Mouse (Mus musculus) 416B (cell line): ENCODE data around the gene Rbbp8nl.
A peak's percentile ranks its signal among the peaks of the same experiment; 100 is the strongest.
"Not testable (repeated sequence)": the region's sequence is repeated elsewhere in the genome, so short reads cannot be mapped to it uniquely, and the experiment has no call there.

Experiments
- DNase-seq: peaks from one replicate; pipeline ENCODE4 v3.0.0; 2011; ENCODE audit warnings: low read depth

The Rbbp8nl gene

DNA sequence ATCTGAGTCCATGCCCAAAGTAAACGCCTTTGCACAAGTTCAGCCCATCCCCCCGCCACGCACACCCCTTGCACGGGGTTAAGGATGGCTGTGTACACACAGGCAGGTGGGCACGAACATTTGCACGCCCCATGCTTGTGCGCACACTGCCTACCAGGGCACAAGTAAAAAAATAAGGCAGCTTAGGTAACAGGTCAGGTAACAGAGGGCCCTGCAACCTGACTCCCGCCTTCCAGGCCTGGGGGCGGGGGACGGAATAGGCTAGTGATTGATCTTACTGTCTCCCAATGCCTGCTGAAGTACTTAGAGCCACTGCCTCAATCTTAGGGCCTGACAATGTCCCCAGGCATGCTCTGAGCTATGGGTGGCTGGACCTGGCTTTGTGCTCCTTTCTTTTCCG lies 713 bp downstream of the Rbbp8nl start:
- DNase-seq = no peak

DNA sequence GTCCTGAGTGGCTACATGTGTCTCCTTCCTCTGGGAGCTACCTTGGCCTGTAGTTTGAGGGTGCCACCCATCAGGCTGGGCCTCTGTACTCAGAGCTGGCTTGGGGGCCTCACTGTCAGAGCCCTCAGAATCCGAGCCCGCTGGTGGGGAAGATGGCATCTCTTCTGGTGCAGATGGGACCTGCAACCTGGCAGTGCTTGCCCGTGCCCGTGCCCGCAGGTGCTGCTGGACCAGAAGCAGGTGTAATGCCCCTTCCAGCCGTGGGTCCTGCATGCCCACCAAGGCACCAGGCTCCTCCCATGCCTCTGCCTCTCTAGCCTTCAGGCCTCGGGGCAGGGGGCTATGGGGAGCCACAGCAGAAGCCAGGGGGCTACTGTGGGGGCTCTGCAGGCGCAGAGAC lies 10.4 kb downstream of the Rbbp8nl start:
- no peak for DNase-seq

DNA sequence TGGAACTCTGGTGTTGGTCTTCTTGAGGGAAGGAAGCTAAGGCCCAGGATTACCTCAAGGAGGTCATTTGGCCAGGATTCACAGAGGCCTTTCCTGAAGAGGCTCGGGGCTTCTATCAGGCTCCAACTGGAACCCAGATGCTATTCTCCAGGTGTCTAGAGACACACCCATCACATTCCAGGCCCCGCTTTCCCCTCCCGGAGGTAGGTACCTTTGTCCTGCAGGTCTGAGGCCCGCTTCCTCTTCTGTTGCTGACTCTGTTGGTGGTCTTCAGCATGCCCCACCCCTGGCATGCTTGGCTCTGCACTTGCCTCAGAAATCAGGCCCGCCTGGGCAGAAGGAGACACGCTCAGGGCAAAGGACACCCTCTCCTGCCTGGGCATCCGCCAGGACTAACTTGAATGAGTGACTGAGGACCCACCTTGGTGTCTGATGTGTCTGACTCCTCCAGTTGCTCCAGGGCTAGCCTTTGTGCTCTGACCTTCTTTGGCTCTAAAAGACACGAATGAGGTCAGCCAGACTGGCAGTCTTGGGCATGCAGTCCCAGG lies 11.8 kb downstream of the Rbbp8nl start:
- DNase-seq = no peak

DNA sequence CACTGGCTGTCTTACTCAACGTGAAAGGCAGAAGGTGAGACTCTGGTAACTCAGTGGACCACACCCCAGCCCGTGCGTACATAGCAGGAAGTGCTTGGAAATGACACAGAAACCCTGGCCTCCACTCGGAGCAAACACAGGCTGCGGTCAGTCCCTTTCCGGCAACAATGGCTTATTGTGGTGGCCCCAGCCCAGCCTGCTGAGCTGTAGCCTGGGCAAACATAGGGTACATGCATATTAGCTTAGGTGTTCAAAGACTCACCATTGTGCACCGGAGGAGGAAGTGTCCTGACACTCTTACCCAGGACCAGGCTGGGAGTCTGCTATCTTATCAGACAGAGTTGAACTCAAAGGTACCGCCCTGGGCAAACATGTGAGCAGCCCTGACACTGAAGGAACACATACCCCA lies 12.8 kb downstream of the Rbbp8nl start:
- DNase-seq = peak; percentile 90

DNA sequence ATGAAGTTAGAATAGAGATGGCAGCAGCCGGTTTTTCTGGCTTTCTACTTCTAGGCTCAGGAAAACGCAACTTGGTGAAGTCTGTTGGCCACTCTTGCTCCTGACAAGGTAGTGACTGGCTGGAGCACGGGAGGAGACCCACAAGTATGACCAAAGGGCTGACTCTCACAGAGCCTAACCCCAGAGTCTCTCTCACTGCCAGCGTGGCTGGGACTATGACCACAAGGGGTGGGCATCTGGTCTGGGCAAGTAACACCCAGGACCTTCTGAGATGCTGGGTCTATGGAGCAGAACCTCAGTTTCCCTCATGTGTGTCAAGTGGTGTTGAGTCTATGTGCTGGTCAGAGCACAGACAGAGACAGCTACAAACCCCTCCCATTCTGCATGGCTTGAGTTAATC lies 13.3 kb downstream of the Rbbp8nl start:
- no peak for DNase-seq

DNA sequence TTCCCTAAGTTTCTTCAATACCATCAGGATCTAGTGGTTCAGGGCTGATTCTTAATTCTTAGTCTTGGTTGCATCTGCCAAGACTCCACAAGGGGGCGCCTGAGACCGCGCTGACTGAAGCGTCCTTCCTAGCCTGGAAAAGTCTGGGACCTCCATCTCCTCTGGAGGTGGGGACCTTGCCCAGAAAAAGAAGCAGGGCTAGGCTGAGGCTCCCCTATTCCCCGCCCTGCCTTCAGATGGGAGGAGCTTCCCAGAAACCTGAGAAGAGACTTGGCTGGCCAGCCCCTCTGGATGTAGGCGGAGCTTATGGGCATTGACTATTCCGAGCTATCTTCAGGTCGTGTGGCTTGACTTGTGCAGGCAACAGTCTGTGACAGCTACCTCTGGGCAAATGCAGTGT lies 13.8 kb downstream of the Rbbp8nl start:
- DNase-seq = peak; percentile 98

DNA sequence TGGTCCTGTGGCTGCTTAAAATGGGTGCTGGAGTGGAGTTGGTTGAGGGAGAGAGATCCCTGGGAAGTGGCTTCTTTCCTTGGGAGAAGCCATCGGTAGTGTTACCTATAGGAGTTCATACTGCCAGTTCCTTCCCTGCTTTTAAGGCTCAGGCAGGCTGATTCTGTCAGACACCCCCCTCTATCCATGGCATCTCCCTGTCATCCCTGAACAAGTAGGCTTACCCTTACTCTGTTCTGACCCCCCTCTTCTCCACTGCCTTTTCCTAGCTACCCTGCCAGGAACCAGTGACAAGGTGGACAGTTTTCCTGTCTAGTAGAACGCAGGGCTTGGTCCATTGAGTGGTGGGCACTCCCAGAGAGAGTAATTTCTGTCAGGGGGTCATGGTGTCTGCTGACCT lies 15.2 kb downstream of the Rbbp8nl start:
- no peak for DNase-seq

DNA sequence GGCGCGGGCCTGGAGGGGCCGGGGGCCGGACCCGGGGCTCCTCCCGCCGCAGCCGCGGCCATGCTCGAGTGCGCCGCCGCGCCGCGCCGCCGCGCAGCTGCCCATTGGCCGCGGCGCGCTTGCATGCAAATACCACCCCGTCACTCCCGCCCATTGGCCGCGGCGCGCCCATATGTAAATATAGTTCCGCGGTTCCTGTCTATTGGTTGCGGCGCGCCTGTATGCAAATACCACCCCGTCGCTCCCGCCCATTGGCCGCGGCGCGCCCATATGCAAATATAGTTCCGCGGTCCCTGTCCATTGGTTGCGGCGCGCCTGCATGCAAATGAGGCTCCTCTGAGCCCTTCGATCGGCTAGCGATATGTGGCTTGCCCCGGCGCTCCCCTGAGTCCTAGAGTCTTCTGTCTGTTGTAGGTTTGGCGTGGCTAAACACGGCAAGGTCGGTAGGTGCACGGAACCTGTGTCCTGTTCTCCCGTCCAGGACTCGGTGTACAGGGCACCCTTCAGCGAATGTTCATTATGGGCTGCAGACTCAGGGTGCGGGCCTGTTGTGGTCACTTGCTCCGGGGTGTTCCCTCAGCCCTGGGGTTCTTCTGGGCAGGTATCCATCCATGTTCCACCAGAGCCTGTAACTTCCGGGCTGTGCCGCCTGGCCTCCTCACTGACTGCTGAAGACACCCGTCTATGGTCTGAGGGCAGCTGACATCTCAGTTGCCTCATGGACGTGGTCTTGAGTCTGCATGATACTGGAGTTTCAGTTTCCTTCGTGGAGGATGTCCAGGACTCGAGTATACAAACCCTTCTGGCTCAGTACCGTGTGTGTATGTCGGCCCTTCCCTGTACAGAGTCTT lies 16.1 kb downstream of the Rbbp8nl start, which contains the start of gene Cables2:
Gene Cables2, minus strand, starts transcription at position 103 of the 851 bp plus-strand sequence.
- peak; percentile 99 for DNase-seq

DNA sequence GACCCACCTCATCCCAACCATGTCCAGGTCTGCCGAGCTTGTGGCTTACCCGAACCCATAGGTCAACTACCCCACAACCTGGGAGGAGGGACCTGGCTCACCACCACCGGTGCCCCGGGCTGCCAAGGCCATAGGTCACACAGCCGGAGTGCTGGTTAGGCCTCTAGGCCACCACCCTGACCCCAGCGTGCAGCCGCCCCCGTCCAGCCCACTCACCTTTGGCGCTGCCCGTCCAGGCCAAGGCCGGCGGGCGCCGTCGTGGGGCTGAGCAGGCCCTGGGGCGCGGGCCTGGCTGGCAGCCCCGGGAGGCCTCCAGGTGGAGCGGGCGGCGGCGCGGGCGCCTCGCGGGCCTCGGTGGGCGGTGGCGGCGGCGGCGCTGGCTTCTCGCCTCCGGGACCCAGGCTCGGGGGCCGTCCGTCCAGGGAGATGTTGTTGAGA lies 16.8 kb downstream of the Rbbp8nl start:
- no peak for DNase-seq

DNA sequence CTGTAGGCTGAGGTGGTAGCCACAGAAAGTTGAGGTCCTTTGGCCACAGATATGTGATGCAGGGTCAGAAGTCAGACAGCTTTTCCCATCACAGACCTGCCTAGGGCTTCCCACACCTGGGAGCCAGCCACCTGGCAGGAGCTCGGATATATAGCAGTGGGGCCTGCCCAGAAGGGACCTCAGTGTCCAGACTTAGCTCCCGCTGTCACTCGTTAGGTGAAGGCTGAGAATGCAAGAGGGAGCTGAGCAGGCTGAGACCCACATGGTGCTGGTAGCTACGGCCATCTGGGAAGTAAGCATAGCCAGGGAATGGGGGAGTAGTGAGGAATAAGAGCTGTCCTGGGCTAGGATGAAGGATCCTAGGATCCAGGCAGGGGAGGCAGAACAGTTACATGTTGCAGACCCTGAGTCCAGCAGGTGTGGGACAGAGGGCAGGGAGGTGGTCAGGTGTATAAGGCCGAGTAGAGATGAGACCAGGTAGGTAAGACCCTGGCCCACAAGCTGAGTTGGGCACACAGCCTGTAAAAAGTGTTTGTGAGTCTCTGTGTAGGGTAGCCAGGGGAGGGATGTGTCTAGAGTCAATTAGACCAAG lies 17.8 kb downstream of the Rbbp8nl start:
- no peak for DNase-seq

DNA sequence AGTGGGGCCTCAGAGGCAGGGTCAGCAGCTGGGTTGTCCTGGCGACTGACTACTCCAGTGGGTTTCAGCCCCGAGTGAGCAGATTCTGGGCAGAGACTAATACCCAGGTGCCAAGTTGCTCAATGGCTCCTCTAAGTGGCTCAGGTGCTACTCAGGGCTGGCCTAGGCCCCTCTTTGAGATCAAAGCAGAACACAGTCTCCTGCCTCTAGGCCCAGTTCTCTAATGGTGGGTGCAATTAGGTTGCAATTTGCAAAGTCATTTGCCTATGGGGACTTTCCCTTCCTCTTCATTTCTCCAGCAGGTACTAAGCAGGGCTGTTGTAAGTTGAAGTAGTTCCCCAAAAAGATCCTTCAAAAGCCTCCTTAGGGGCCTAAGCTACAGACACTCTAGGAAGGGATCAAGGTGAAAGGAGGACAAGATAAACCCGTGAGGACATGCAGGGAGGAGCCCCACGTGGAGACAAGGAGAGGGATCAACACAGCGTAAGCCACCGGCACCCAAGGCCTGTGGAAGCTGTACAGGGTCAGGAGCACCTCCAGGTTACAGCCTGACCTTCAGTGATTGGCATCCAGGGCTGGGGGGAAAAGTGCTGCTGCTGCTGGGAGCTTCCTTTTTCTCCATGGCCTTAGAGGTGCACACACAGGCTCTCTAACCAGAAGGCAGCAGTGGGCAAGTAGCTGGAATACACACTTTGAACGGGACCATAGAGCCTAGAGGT lies 19.0 kb downstream of the Rbbp8nl start:
- DNase-seq = no peak

DNA sequence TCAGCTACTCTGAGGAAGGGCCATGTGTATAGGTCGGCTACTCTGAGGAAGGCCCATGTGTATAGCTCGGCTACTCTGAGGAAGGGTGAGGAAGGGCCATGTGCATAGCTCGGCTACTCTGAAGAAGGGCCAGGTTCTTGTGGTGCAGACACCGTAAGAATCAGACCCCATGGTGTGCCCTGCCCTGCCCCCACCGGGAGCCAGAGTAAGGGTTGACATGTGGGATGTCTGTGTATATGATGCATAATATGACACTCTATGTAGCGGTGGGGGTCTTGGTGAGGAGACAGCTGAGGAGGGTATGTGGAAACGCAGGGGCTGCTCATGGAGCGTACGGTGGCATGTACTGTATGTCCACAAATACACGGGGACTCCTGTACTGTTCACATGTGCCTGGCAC lies 20.4 kb downstream of the Rbbp8nl start:
- DNase-seq = no peak

DNA sequence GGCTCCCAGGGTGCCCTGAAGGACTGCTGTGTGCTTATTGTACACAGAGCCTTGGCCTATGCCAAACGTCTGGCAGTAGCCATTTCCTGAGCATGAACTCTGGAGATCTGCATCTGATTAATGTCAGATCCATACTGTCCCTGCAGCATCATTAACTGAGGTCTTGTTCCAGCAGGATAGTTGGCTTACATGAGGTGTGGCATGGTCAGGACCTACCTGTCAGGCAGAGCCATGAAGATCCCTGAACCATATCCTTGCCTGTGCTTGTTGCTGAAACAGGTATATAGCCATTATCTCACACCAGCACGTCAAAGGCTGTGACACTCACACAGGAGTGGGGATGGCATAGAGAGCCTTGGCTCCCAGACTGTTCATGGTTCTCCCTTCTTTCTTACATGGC lies 21.7 kb downstream of the Rbbp8nl start:
- no peak for DNase-seq

DNA sequence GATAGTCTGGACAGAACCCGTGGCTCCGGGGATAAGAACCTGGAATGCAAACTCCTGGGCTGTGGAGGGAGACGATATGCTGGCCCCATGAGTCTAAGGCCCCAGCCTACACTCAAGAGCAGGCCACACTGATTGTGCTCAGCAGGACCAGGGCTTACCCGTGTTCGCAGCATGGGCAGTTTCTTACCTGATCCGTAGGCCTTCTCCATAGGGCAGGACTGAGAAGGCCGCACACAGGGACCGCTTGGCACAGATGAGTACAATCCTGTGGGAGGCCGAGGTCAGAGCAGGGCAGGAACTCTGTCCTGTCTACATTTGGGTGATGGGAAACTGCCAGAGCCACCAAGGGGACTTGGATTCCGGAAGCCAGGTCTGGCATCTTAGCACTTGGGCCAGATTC lies 26.8 kb downstream of the Rbbp8nl start:
- no peak for DNase-seq

DNA sequence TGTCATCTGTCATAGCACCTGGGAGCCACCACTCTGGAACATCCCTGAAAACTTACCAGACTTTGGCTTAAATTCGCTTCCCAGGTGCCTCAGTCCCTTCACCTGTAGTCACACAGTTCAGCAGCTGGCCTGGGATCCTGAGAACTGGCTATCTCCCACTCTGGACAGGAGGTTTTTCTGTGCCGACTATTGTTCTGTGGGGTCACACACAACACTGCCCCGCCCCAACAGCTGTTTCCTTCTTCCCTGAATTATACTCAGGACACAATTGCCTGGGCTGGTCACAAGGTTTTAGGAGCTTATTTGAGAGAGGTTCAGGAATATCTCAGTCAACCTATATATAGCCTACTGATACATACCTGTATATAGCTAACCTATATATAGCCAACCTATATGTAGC lies 27.2 kb downstream of the Rbbp8nl start:
- no peak for DNase-seq

DNA sequence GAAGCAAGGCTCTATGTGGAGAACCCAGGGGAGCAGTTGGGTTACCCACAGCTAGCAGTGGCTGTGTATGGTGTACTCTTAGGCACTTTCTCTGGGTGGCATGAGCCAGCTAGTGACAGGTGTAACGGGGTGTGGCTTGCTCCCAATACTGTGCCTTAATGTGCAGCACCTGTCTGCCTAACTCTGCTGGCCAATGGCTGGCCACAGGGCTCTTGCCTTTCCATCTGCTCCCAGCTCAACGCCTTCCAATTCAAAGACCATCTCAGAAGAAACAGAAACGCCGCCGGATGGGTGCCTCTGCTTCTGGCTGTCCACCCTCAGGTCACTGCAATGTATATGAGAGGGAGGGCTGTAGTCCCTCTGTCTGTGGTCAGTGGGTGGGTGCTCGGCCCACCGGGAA lies 27.8 kb downstream of the Rbbp8nl start:
- DNase-seq = no peak

DNA sequence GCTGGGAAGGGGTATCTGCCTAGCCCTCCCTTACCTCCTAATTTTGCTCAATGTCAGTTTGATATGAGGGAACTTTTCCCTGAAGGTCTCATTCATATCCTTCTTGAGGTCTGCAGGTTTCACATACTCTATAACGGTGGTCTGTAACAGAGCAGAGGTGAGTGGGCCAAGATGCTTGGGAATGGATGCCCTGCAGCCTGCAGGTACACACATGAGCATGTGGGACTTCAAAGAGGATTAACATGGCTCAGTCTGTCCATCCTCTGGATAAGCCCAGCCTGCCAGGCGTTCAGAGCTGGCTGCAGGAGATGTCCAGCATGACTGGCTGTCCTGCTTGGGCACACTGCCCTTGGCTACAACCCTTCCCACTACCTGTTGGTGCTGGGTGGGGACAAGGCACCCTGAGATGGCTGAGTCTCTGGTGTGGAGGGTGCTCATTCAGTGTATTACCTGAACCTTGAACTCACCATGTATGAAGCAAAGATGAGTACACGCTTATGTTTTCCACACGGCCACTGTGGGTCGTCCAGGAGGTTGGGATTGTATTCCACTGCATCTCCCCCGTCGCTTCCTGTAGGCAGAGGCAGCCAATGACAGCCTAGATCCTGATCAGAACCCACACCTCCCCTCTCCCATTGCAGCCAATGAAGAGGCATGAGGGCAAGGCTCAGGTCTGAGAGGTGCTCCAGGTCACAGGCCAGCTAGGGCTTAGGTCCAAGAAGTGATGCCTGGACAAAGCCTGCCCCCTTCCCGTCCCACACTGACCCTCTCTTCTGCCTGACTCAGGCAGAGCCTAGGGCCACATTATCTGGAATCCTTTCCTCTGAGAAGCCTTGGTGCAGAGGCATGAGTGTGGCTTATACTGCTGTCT lies 28.8 kb downstream of the Rbbp8nl start:
- no peak for DNase-seq

DNA sequence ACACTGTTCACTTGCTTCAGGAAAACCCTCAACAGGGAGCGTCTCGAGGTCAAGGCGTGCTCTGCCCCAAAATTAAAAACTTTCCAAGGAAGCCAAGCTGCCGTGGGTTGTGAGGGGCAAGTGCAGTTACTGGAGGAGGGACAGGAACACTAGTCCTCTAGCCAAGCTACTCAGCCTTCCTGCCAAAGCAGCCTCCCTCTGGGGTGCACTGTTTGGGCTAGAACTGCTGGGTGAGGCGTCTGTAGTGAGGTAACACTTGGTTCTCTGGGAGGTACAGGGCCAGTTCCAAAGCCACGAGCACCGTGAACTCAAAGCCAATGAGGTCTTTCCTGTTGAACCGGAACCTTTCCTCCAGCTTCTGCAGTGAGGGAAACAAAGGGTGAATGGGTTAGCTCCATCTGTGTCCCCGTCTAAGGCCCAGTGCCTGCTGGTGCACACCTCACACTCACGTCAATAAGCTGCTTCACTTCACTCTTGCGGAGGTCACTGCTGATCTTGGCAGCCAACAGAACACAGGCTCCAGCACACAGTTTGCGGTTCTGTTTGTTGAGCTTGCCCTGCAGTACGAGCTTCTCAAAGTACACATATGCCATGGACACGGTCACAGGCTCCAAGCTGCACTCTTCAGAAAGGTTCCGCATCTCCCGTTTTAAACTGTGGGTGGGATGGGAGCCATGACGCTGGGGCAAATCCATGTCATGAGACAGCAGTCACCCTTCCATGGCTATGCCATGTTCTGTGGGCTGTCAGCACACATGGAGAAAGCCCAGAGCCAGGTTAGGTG lies 29.7 kb downstream of the Rbbp8nl start:
- DNase-seq = not testable (repeated sequence)

DNA sequence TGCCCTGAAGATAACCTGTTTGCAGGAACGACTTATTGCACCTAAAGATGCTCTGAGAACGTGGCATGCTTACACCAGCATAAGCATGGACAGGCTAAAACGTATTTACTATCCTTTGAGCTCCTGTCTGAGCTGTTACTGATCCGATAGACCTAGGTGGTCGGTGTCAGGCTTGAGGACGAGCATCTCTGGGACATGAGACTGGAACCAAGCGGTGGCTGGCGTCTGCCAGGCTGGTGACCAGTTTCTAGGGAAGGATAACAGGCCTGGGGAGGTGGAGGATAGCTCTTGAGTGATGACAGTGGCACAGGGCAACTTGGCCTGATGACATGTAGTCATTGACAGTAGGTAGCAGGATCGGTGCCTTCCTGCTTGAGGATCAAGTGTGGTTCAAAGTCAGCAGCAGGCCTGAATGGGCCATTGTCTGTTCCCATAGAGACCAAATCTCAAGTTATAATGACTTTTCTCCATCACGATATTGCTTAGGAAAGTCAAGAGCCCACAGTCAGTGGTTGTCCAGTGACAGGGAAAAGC lies 30.7 kb downstream of the Rbbp8nl start:
- not testable (repeated sequence) for DNase-seq
